Mouse (Mus musculus) G1E (cell line): ENCODE data around the gene Fam155a.

Experiments
- CTCF ChIP-seq: IDR thresholded peaks from 2 replicates; pipeline ENCODE4 v1.5.1; 2012; ENCODE audit warnings: low read depth, low read length, inconsistent platforms, mixed read lengths
- GATA1 ChIP-seq: IDR thresholded peaks from 2 replicates; pipeline ENCODE4 v1.6.1; 2012; ENCODE audit warnings: borderline replicate concordance, low read length, inconsistent platforms, mixed read lengths
- POLR2AphosphoS5 ChIP-seq: IDR thresholded peaks from 2 replicates; pipeline ENCODE4 v1.6.1; 2012; ENCODE audit warnings: low read depth, low read length, inconsistent platforms; ENCODE audit not compliant: insufficient replicate concordance
- TAL1 ChIP-seq: conservative IDR thresholded peaks from 2 replicates; pipeline ENCODE4 v1.6.1; 2012; ENCODE audit warnings: low read depth, low read length, inconsistent platforms, mixed read lengths

GRCm38 (mm10) chr8:9204345-9205067, 566.5 kb downstream of the Fam155a start:
- TF ChIP-seq CTCF, result no peak
- no peak for TF ChIP-seq TAL1
- TF ChIP-seq GATA1, result no peak
- TF ChIP-seq POLR2AphosphoS5, result no peak
